Mouse (Mus musculus) midbrain, embryonic 16.5 days (tissue): ENCODE results near the gene Wdr62. TPM values are rescaled to one million over a fixed set of nuclear protein-coding genes. Genes with fewer than 3 reads are reported as not detected.
"Not testable (repeated sequence)": the region's sequence is repeated elsewhere in the genome, so short reads cannot be mapped to it uniquely, and the experiment has no call there.

ENCODE experiments used
- ATAC-seq: fragments of 200-750 bp; cut with Nextera tagmentation; 2 replicates; pipeline ENCODE4 v1.8.0; 2017; ENCODE audit warnings: moderate TSS enrichment
- H3K27ac ChIP-seq: fragments of 300-500 bp; sonication (generic); 2 replicates; pipeline ENCODE4 v1.5.1; 2014; ENCODE audit warnings: mild to moderate bottlenecking, low read length, mixed read lengths
- H3K27me3 ChIP-seq: fragments of 300-500 bp; sonication (generic); 2 replicates; pipeline ENCODE4 v1.6.1; 2014; ENCODE audit warnings: low read depth, low read length, mixed read lengths; ENCODE audit not compliant: control insufficient read depth, insufficient read depth
- H3K36me3 ChIP-seq: fragments of 300-500 bp; sonication (generic); 2 replicates; pipeline ENCODE4 v1.6.1; 2014; ENCODE audit warnings: mild to moderate bottlenecking, low read length, moderate library complexity, mixed read lengths; ENCODE audit not compliant: control insufficient read depth, insufficient read depth
- H3K4me1 ChIP-seq: fragments of 300-500 bp; sonication (generic); 2 replicates; pipeline ENCODE4 v1.6.1; 2014; ENCODE audit warnings: mild to moderate bottlenecking, low read length, mixed read lengths; ENCODE audit not compliant: control insufficient read depth, insufficient read depth
- H3K4me2 ChIP-seq: fragments of 300-500 bp; sonication (generic); 2 replicates; pipeline ENCODE4 v1.6.1; 2014; ENCODE audit warnings: mild to moderate bottlenecking, low read length, mixed read lengths
- H3K4me3 ChIP-seq: fragments of 300-500 bp; sonication (generic); 2 replicates; pipeline ENCODE4 v1.5.1; 2014; ENCODE audit warnings: low read depth, mild to moderate bottlenecking, low read length, moderate library complexity, mixed read lengths
- H3K9ac ChIP-seq: fragments of 300-500 bp; sonication (generic); 2 replicates; pipeline ENCODE4 v1.6.1; 2014; ENCODE audit warnings: low read depth, low read length, mixed read lengths
- H3K9me3 ChIP-seq: fragments of 300-500 bp; sonication (generic); replicated peaks from 2 replicates; pipeline ENCODE4 v1.6.1; 2014; ENCODE audit warnings: mild to moderate bottlenecking, low read length, mixed read lengths; ENCODE audit not compliant: control insufficient read depth, poor library complexity, severe bottlenecking
- WGBS: fragments of 180-500 bp; shearing (Covaris S2); extraction: QIAGEN DNeasy Blood & Tissue Kit; methylation state at CpG from one replicate; pipeline ENCODE4 v1.1.7; 2014; 5-methylcytosine and 5-hydroxymethylcytosine counted together
- polyA plus RNA-seq: library from polyadenylated mRNA; unstranded; fragments of >200 nt; fragmentation: Nextera tagmentation; extraction: Ambion mirVana; gene quantifications from 2 replicates; pipeline ENCODE4 v1.2.1, GENCODE M21; 2015

Wdr62 gene
- polyA plus RNA-seq, 1 experiment from 2014 or later = 4.0 TPM

GRCm38 (mm10) chr7:30206364-30206763 lies 73.9 kb downstream of the Wdr62 start:
- not testable (repeated sequence) for H3K27ac ChIP-seq, H3K4me3 ChIP-seq, H3K9me3 ChIP-seq, H3K4me2 ChIP-seq, H3K9ac ChIP-seq, H3K27me3 ChIP-seq, H3K36me3 ChIP-seq, H3K4me1 ChIP-seq, ATAC-seq
- WGBS = 61% methylated on average over 5 of the region's 5 CpGs

DNA sequence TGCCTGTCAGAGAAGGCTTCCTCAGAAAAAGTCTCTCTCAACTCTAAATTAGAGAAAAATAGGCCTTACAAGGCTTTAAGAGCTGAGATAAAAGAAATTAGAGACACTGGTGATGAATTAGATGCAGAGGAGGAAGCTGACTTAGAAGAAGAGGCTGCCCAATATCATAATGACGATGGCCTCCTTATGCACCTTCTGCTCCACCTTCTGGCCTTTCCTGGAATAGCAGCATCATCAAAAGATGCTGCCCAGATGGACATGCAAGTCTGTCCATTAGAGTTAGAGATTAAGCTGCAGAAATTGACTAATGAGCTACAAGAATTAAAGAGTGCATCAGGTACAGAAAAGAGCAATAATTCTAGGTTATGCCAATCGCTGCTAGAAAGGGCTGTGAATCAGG lies 74.8 kb downstream of the Wdr62 start:
- H3K4me3 ChIP-seq = no peak overlapping the region
- no peaks in the 10 kb centered on the region for H3K4me1 ChIP-seq
- H3K4me2 ChIP-seq = no peak overlapping the region
- no peak for ATAC-seq
- no peaks in the 10 kb centered on the region for H3K9me3 ChIP-seq
- H3K9ac ChIP-seq = no peak overlapping the region
- H3K27ac ChIP-seq = no peak overlapping the region
- no peaks in the 10 kb centered on the region for H3K36me3 ChIP-seq
- H3K27me3 ChIP-seq = no peaks in the 10 kb centered on the region
- WGBS = 5% methylated on average over 2 of the region's 2 CpGs

- Histone ChIP-seq H3K27me3 (no peaks in the 10 kb centered on the region), H3K27ac (no peak overlapping the region), H3K4me3 (no peak overlapping the region), H3K36me3 (no peaks in the 10 kb centered on the region), H3K9me3 (no peaks in the 10 kb centered on the region), H3K4me1 (no peaks in the 10 kb centered on the region), H3K4me2 (no peak overlapping the region), H3K9ac (no peak overlapping the region)
- no peak for ATAC-seq
- 15% methylated on average over 8 of the region's 8 CpGs for WGBS
Observed at GRCm38 (mm10) chr7:30204380-30204779, 75.8 kb downstream of the Wdr62 start.

GRCm38 (mm10) chr7:30202895-30203690 lies 77.1 kb downstream of the Wdr62 start:
- Histone ChIP-seq H3K36me3 (no peaks in the 10 kb centered on the region), H3K27me3 (no peaks in the 10 kb centered on the region), H3K4me3 (no peak overlapping the region), H3K4me1 (0 out of 2 replicates have a peak, but pooled peaks cover 2% of the 10 kb centered on the region), H3K4me2 (no peak overlapping the region), H3K9ac (no peak overlapping the region), H3K9me3 (no peaks in the 10 kb centered on the region), H3K27ac (no peak overlapping the region)
- no peak for ATAC-seq
- 86% methylated on average over 11 of the region's 11 CpGs for WGBS

GRCm38 (mm10) chr7:30200661-30201060 lies 79.6 kb downstream of the Wdr62 start:
- H3K4me1 ChIP-seq, H3K27me3 ChIP-seq, H3K9me3 ChIP-seq, H3K9ac ChIP-seq, H3K4me2 ChIP-seq, H3K36me3 ChIP-seq, H3K27ac ChIP-seq, H3K4me3 ChIP-seq, ATAC-seq: not testable (repeated sequence)
- 94% methylated on average over 5 of the region's 5 CpGs for WGBS

DNA sequence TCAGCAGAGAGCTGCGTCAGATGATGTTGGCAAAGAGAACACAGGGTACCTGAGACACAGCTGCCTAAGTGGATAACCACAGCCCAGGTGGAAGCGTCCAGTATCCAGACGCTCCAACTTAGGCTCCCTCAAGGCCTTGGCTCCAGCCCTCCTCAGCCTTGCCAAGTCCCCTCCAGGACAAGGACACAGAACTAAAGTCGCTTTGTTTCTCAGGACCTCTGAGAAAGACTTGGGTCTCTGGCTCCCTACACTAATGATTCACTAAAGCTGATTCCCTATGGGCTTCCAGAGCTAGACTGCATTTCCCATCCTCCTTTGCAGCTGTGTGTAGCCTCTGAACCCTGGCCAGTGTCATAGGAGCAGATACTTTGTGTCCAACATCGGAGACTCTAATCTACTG lies 80.0 kb downstream of the Wdr62 start:
- Histone ChIP-seq H3K9me3 (no peaks in the 10 kb centered on the region), H3K9ac (no peak overlapping the region), H3K27me3 (no peaks in the 10 kb centered on the region), H3K27ac (no peak overlapping the region), H3K4me2 (no peak overlapping the region), H3K4me1 (peaks cover 5% of the 10 kb centered on the region; the same call in 1 of the 2 replicates), H3K4me3 (no peak overlapping the region), H3K36me3 (no peaks in the 10 kb centered on the region)
- ATAC-seq = no peak
- WGBS = 81% methylated on average over 5 of the region's 5 CpGs

- peaks cover 6% of the 10 kb centered on the region; the same call in 1 of the 2 replicates for H3K4me1 ChIP-seq
- H3K9me3 ChIP-seq = no peaks in the 10 kb centered on the region
- 80% methylated on average over 18 of the region's 18 CpGs for WGBS
- no peaks in the 10 kb centered on the region for H3K27me3 ChIP-seq
- H3K4me3 ChIP-seq = no peak overlapping the region
- H3K9ac ChIP-seq = no peak overlapping the region
- H3K27ac ChIP-seq = no peak overlapping the region
- no peak for ATAC-seq
- no peaks in the 10 kb centered on the region for H3K36me3 ChIP-seq
- no peak overlapping the region for H3K4me2 ChIP-seq
Observed at GRCm38 (mm10) chr7:30199498-30200139, 80.6 kb downstream of the Wdr62 start.

- H3K9me3 ChIP-seq = no peaks in the 10 kb centered on the region
- H3K4me1 ChIP-seq = peaks cover 6% of the 10 kb centered on the region; the same call in 1 of the 2 replicates
- H3K36me3 ChIP-seq = no peaks in the 10 kb centered on the region
- ATAC-seq = no peak
- H3K9ac ChIP-seq = 0 out of 2 replicates have a peak within 1 kb of the TSS, but pooled peaks have one; percentile 0
- peak within 1 kb of the TSS; percentile 26 for H3K4me2 ChIP-seq
- no peak within 1 kb of the TSS for H3K27ac ChIP-seq
- 5% methylated on average over 8 of the region's 8 CpGs for WGBS
- H3K27me3 ChIP-seq = no peaks in the 10 kb centered on the region
- peak within 1 kb of the TSS; percentile 5; the same call in 1 of the 2 replicates for H3K4me3 ChIP-seq
Observed at GRCm38 (mm10) chr7:30198481-30198971, 81.7 kb downstream of the Wdr62 start, which contains the start of gene Capns1. Capns1 (minus strand) TSS chr7:30198811.

- H3K4me2 ChIP-seq = no peak overlapping the region
- H3K27me3 ChIP-seq = no peaks in the 10 kb centered on the region
- no peaks in the 10 kb centered on the region for H3K36me3 ChIP-seq
- H3K27ac ChIP-seq = no peak overlapping the region
- H3K9ac ChIP-seq = no peak overlapping the region
- no peaks in the 10 kb centered on the region for H3K9me3 ChIP-seq
- no peak overlapping the region for H3K4me3 ChIP-seq
- peaks cover 14% of the 10 kb centered on the region for H3K4me1 ChIP-seq
- no peak for ATAC-seq
- 73% methylated on average over 5 of the region's 5 CpGs for WGBS
Observed at GRCm38 (mm10) chr7:30197592-30198129, 82.6 kb downstream of the Wdr62 start.
